Mouse (Mus musculus) brain, embryonic 14.5 days (tissue): ENCODE measurements around the gene Ncan.

Experiments
- CTCF ChIP-seq: fragments of 200-500 bp; IDR thresholded peaks from 2 replicates; pipeline ENCODE4 v1.5.1; 2012; ENCODE audit warnings: inconsistent platforms, mild to moderate bottlenecking, moderate library complexity, borderline replicate concordance; ENCODE audit not compliant: insufficient read depth, insufficient read length; ENCODE audit errors: extremely low read depth
- POLR2A ChIP-seq: fragments of 200-500 bp; IDR thresholded peaks from 2 replicates; pipeline ENCODE4 v1.6.1; 2012; ENCODE audit warnings: mild to moderate bottlenecking, inconsistent platforms, borderline replicate concordance; ENCODE audit not compliant: poor library complexity, insufficient read depth, insufficient read length, severe bottlenecking; ENCODE audit errors: extremely low read depth

DNA sequence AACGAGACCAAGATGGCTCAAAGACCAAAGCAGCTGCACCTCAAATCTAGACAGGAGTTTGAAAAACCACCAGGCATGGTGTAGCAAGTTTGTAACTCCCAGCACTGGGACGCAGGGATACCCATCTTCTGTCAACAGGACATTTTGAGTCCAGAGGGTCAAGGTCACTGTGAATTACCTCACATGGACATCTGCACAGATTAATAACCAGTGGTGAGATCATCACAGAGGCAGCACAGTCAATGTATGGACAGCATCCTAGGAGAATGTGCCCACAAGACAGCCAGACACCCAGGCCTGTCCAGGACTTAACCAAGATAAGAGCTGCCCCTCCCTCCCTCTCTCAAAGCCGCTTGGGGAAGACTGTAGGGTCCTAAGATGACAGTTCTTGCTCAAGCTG is 49.4 kb upstream of the Ncan start:
- TF ChIP-seq POLR2A (no peak), CTCF (no peak)
